8 mouse cellular contexts compared by ENCODE assay signal in the genomic region with DNA sequence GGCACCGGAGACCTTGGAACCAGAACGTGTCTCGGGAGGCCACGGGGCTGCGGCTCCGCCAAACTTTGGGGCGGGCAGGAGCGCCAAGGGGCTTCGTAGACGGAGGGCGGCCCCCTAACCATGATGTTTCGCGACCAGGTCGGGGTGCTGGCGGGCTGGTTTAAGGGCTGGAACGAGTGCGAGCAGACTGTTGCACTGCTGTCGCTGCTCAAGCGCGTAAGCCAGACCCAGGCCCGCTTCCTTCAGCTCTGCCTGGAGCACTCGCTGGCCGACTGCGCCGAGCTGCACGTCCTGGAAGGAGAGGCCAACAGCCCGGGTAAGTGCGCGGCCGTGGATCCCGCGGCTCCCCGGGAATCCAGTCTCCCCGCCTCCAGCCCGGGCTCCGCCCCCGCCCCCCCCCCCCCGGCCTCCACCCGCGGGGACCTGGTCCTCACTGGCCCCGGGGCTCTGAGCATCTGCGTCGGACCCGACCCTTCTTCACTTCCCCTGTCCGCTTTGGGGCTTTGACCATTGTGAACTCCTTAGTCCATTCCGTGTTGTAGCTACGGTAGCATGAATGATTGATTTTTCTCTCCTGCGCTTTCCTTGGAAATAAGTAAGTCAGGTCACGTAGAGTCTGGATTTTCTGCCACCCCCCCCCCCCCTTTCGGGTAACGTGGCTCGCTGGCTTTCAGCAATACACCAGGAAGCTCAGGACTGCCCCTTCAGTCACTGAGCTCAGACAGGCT. TPM values are rescaled to one million over a fixed set of nuclear protein-coding genes. Genes with fewer than 3 reads are reported as not detected.
DNase-seq lines count a peak whose midpoint lies in the region; ATAC-seq lines count a peak whose summit lies in the region.

No protein-coding gene starts in this region.

- peak; percentile 87 for DNase-seq in Muller cell, postnatal 12 days (ENCODE audit: inconsistent ontology term)
- DNase-seq in cerebellum, adult 8-10 months = peak; percentile 56
- DNase-seq in frontal cortex, adult 2 months (ENCODE audit: extremely low spot score in 1 of 2, low spot score in 1 of 2) = peak; percentile 4 to 50
- DNase-seq in heart, postnatal 4 days = peak; percentile 73
- DNase-seq in layer of hippocampus, adult 9-11 months = peak; percentile 41
- DNase-seq in retina, postnatal 1 day = peak; percentile 68
- DNase-seq in urinary bladder, postnatal 4 days (ENCODE audit: low spot score in 2 of 2) = peak; percentile 58 to 70

- no peaks in the 10 kb centered on the region for H3K36me3 ChIP-seq in lung, embryonic 15.5 days

- 1% methylated on average over 51 of the region's 52 CpGs for WGBS in lung, embryonic 15.5 days

- peak overlapping the region; percentile 54 for H3K4me3 ChIP-seq in lung, embryonic 15.5 days

- H3K4me1 ChIP-seq in lung, embryonic 15.5 days = peaks cover 34% of the 10 kb centered on the region

- H3K9ac ChIP-seq in lung, embryonic 15.5 days = peak overlapping the region; percentile 68

- H3K9me3 ChIP-seq in lung, embryonic 15.5 days = no peaks in the 10 kb centered on the region

- no peaks in the 10 kb centered on the region for H3K27me3 ChIP-seq in lung, embryonic 15.5 days

- ATAC-seq in lung, embryonic 15.5 days (ENCODE audit: borderline replicate concordance, extremely low read depth, low FRiP score, low TSS enrichment) = peak; percentile 13; the same call in 1 of the 2 replicates

- H3K27ac ChIP-seq in lung, embryonic 15.5 days = peak overlapping the region; percentile 81

- peak overlapping the region; percentile 99 for H3K4me2 ChIP-seq in lung, embryonic 15.5 days

RNA-seq across cellular contexts. Expression of a gene that starts 2.2 kb away (rescaled TPM):
- polyA plus RNA-seq in frontal cortex, adult 2 months (2012; rRNA removed) = 12.7 and 13.3 TPM in 2 replicates
- 10 to 100 TPM; 76.5 to 84.4 TPM for total RNA-seq in heart, postnatal 4 days (2021)
- 6.4 and 6.5 TPM in 2 replicates for polyA plus RNA-seq in lung, embryonic 15.5 days (2015; fragmentation: Nextera tagmentation; extraction: Ambion mirVana)

RNA-seq across cellular contexts. Expression of a gene that starts 52.9 kb away (rescaled TPM):
- 33.4 and 38.2 TPM in 2 replicates for polyA plus RNA-seq in frontal cortex, adult 2 months (2012; rRNA removed)
- 10 to 100 TPM; 26.4 to 26.8 TPM for total RNA-seq in heart, postnatal 4 days (2021)
- polyA plus RNA-seq in lung, embryonic 15.5 days (2015; fragmentation: Nextera tagmentation; extraction: Ambion mirVana) = 46.0 and 47.1 TPM in 2 replicates

Comparison
In these comparisons a context has a peak if more than half of its experiments do, and no peak if none do; other contexts are left out.
1. Peak in every context shown above with its lines: DNase-seq, ATAC-seq, H3K4me3 ChIP-seq and H3K27ac ChIP-seq.
2. DNase-seq: peak in every context shown above with its lines; median percentile 87 in Muller cell, postnatal 12 days; 73 in heart, postnatal 4 days; 68 in retina, postnatal 1 day; 64 in urinary bladder, postnatal 4 days; 56 in cerebellum, adult 8-10 months; 41 in layer of hippocampus, adult 9-11 months; 27 in frontal cortex, adult 2 months.